Mouse (Mus musculus): Measurements from ENCODE around the gene Xpnpep3.

DNA sequence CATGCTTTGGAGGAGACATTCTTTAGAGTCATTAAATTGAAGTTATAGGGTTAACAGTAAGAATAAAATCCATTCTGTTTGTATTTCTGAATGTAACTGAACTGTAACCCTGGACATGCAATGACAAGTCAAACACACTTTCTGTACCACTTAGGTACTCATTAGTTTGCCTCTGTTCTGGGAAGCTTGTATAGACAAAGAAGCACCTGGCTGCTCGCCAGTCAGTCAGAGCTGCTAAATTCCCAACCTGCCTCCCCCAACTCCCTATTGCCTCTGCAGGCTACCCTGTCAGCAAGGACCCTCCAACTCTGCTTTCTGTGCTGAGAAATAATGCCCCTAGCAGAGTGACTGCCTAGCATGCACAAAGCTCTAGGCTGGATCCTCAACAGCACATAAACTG lies 49.5 kb upstream of the Xpnpep3 start:
- TF ChIP-seq CTCF (IDR thresholded peaks at IDR 0.05; ENCODE audit: control insufficient read depth, insufficient read depth, low read length) (no peak), POLR2A (IDR thresholded peaks at IDR 0.05; ENCODE audit: borderline replicate concordance, control insufficient read depth, low read depth, low read length) (no peak)
